Mouse (Mus musculus) megakaryocyte, embryonic 14.5 days (primary cell): ENCODE data around the gene Taf1d.

Source experiments
- FLI1 ChIP-seq: IDR thresholded peaks from 2 replicates; pipeline ENCODE4 v1.6.1; 2012; ENCODE audit warnings: low read length, inconsistent platforms, mixed read lengths
- GATA1 ChIP-seq: IDR thresholded peaks from 3 replicates; pipeline ENCODE4 v1.6.1; 2012; ENCODE audit warnings: mixed read lengths, low read length, inconsistent platforms, borderline replicate concordance

- TF ChIP-seq FLI1 = no peak
- no peak for TF ChIP-seq GATA1
Measured at GRCm38 (mm10) chr9:15298451-15298850, 7.6 kb upstream of the Taf1d start.
